Mouse (Mus musculus) CH12.LX (cell line): ENCODE measurements around the gene Lpcat2.

Experiments used
- BHLHE40 ChIP-seq: IDR thresholded peaks from 2 replicates; pipeline ENCODE4 v1.6.1; 2011; ENCODE audit warnings: mild to moderate bottlenecking, low read depth, low read length, improper control_type of control experiment
- CTCF ChIP-seq, 2 experiments: IDR thresholded peaks in 1 of 2; conservative IDR thresholded peaks in 1 of 2; 2 replicates each; pipeline ENCODE4 v1.5.1; 2011 to 2012; ENCODE audit warnings: low read depth in 2 of 2, low read length in 2 of 2, improper control_type of control experiment in 1 of 2, inconsistent platforms in 1 of 2, mild to moderate bottlenecking in 1 of 2, moderate library complexity in 1 of 2
- E2F4 ChIP-seq: IDR thresholded peaks from 2 replicates; pipeline ENCODE4 v1.6.1; 2011; ENCODE audit warnings: low read depth, low read length, improper control_type of control experiment; ENCODE audit not compliant: insufficient replicate concordance
- ELF1 ChIP-seq: IDR thresholded peaks from 2 replicates; pipeline ENCODE4 v1.6.1; 2014; ENCODE audit warnings: low read depth, mild to moderate bottlenecking, inconsistent platforms, low read length, improper control_type of control experiment
- EP300 ChIP-seq: IDR thresholded peaks from 2 replicates; pipeline ENCODE4 v1.6.1; 2011; ENCODE audit warnings: low read length, improper control_type of control experiment
- ETS1 ChIP-seq: conservative IDR thresholded peaks from 2 replicates; pipeline ENCODE4 v1.6.1; 2012; ENCODE audit warnings: low read depth, mild to moderate bottlenecking, inconsistent platforms, low read length, improper control_type of control experiment, moderate library complexity
- GABPA ChIP-seq: IDR thresholded peaks from 2 replicates; pipeline ENCODE4 v1.6.1; 2012; ENCODE audit warnings: low read depth, low read length, improper control_type of control experiment, inconsistent platforms; ENCODE audit not compliant: insufficient replicate concordance
- KAT2A ChIP-seq: IDR thresholded peaks from 2 replicates; pipeline ENCODE4 v1.6.1; 2012; ENCODE audit warnings: low read length, improper control_type of control experiment, inconsistent platforms; ENCODE audit not compliant: insufficient replicate concordance
- MEF2A ChIP-seq: IDR thresholded peaks from 2 replicates; pipeline ENCODE4 v1.6.1; 2014; ENCODE audit warnings: low read depth, mild to moderate bottlenecking, inconsistent platforms, low read length, improper control_type of control experiment, borderline replicate concordance
- NELFE ChIP-seq: IDR thresholded peaks from 2 replicates; pipeline ENCODE4 v1.6.1; 2011; ENCODE audit warnings: low read depth, low read length, improper control_type of control experiment
- NRF1 ChIP-seq: IDR thresholded peaks from 2 replicates; pipeline ENCODE4 v1.6.1; 2014; ENCODE audit warnings: low read depth, mild to moderate bottlenecking, inconsistent platforms, low read length, improper control_type of control experiment, moderate library complexity
- POLR2A ChIP-seq: IDR thresholded peaks from 2 replicates; pipeline ENCODE4 v1.6.1; 2011; ENCODE audit warnings: low read depth, mild to moderate bottlenecking, improper control_type of control experiment, low read length
- RCOR1 ChIP-seq: conservative IDR thresholded peaks from 2 replicates; pipeline ENCODE4 v1.6.1; 2012; ENCODE audit warnings: low read depth, mild to moderate bottlenecking, inconsistent platforms, low read length, improper control_type of control experiment
- ZNF384 ChIP-seq: IDR thresholded peaks from 2 replicates; pipeline ENCODE4 v1.6.1; 2012; ENCODE audit warnings: low read depth, low read length, improper control_type of control experiment, inconsistent platforms

- no peak for TF ChIP-seq ZNF384
- no peak for TF ChIP-seq CTCF (conservative IDR thresholded peaks at IDR 0.05 in 1 of 2, IDR thresholded peaks at IDR 0.05 in 1 of 2; ENCODE audit: low read depth in 2 of 2, low read length in 2 of 2)
- no peak for TF ChIP-seq BHLHE40
- no peak for TF ChIP-seq NRF1
- TF ChIP-seq POLR2A, result no peak
- no peak for TF ChIP-seq RCOR1
- TF ChIP-seq MEF2A, result no peak
- no peak for TF ChIP-seq GABPA
- TF ChIP-seq E2F4, result no peak
- no peak for TF ChIP-seq KAT2A
- TF ChIP-seq EP300, result no peak
- no peak for TF ChIP-seq NELFE
- TF ChIP-seq ELF1, result no peak
- TF ChIP-seq ETS1, result no peak
Measured at GRCm38 (mm10) chr8:92949071-92949470, 93.9 kb downstream of the Lpcat2 start.
